Mouse (Mus musculus): Measurements from ENCODE around the gene Galnt10. TPM values are rescaled to one million over a fixed set of nuclear protein-coding genes. Genes with fewer than 3 reads are reported as not detected.

Galnt10 gene
- polyA plus RNA-seq, 1 experiment = 22.4 TPM

GRCm38 (mm10) chr11:57797828-57798227, 152.6 kb downstream of the Galnt10 start:
- peaks cover 7% of the 10 kb centered on the region; the same call in 1 of the 2 replicates for H3K4me1 ChIP-seq (ENCODE audit: control insufficient read depth, insufficient read depth, low read length)
- no peak overlapping the region for H3K27ac ChIP-seq (ENCODE audit: insufficient read depth, low read depth, low read length)
- H3K4me3 ChIP-seq (ENCODE audit: insufficient read depth, low read length) = no peak overlapping the region
- TF ChIP-seq POLR2A (IDR thresholded peaks at IDR 0.05; ENCODE audit: borderline replicate concordance, low read depth, low read length) = no peak
- TF ChIP-seq CTCF (IDR thresholded peaks at IDR 0.05; ENCODE audit: low read depth, low read length) = no peak

- TF ChIP-seq POLR2A (IDR thresholded peaks at IDR 0.05; ENCODE audit: borderline replicate concordance, low read depth, low read length) = no peak
- TF ChIP-seq CTCF (IDR thresholded peaks at IDR 0.05; ENCODE audit: low read depth, low read length) = no peak
- H3K27ac ChIP-seq (ENCODE audit: insufficient read depth, low read depth, low read length) = no peak overlapping the region
- H3K4me1 ChIP-seq (ENCODE audit: control insufficient read depth, insufficient read depth, low read length) = peaks cover 10% of the 10 kb centered on the region; the same call in 1 of the 2 replicates
- H3K4me3 ChIP-seq (ENCODE audit: insufficient read depth, low read length) = no peak overlapping the region
These were observed 154.2 kb downstream of the Galnt10 start for GRCm38 (mm10) chr11:57799456-57799855.

- peak overlapping the region; percentile 64 for H3K4me3 ChIP-seq (ENCODE audit: insufficient read depth, low read length)
- H3K4me1 ChIP-seq (ENCODE audit: control insufficient read depth, insufficient read depth, low read length) = peaks cover 10% of the 10 kb centered on the region; the same call in 1 of the 2 replicates
- TF ChIP-seq CTCF (IDR thresholded peaks at IDR 0.05; ENCODE audit: low read depth, low read length) (no peak), POLR2A (IDR thresholded peaks at IDR 0.05; ENCODE audit: borderline replicate concordance, low read depth, low read length) (no peak)
- no peak overlapping the region for H3K27ac ChIP-seq (ENCODE audit: insufficient read depth, low read depth, low read length)
These were observed 155.2 kb downstream of the Galnt10 start for GRCm38 (mm10) chr11:57800266-57800951.

GRCm38 (mm10) chr11:57800971-57801765, 155.9 kb downstream of the Galnt10 start, which contains the start of gene Sap30l:
TSS of gene Sap30l (plus strand) at chr11:57801637.
- TF ChIP-seq POLR2A (IDR thresholded peaks at IDR 0.05; ENCODE audit: borderline replicate concordance, low read depth, low read length) (no peak), CTCF (IDR thresholded peaks at IDR 0.05; ENCODE audit: low read depth, low read length) (no peak)
- Histone ChIP-seq H3K27ac (ENCODE audit: insufficient read depth, low read depth, low read length) (no peak within 1 kb of the TSS), H3K4me3 (ENCODE audit: insufficient read depth, low read length) (peak within 1 kb of the TSS; percentile 90), H3K4me1 (ENCODE audit: control insufficient read depth, insufficient read depth, low read length) (peaks cover 8% of the 10 kb centered on the region; the same call in 1 of the 2 replicates)

- no peak for TF ChIP-seq CTCF (IDR thresholded peaks at IDR 0.05; ENCODE audit: low read depth, low read length)
- no peak for TF ChIP-seq POLR2A (IDR thresholded peaks at IDR 0.05; ENCODE audit: borderline replicate concordance, low read depth, low read length)
- Histone ChIP-seq H3K4me3 (ENCODE audit: insufficient read depth, low read length) (peak overlapping the region; percentile 90), H3K27ac (ENCODE audit: insufficient read depth, low read depth, low read length) (no peak overlapping the region), H3K4me1 (ENCODE audit: control insufficient read depth, insufficient read depth, low read length) (peaks cover 8% of the 10 kb centered on the region; the same call in 1 of the 2 replicates)
These were observed 156.7 kb downstream of the Galnt10 start for GRCm38 (mm10) chr11:57801766-57802510.

- H3K4me1 ChIP-seq (ENCODE audit: control insufficient read depth, insufficient read depth, low read length) = peaks cover 8% of the 10 kb centered on the region; the same call in 1 of the 2 replicates
- TF ChIP-seq POLR2A (IDR thresholded peaks at IDR 0.05; ENCODE audit: borderline replicate concordance, low read depth, low read length) (no peak), CTCF (IDR thresholded peaks at IDR 0.05; ENCODE audit: low read depth, low read length) (no peak)
- no peak overlapping the region for H3K27ac ChIP-seq (ENCODE audit: insufficient read depth, low read depth, low read length)
- peak overlapping the region; percentile 90 for H3K4me3 ChIP-seq (ENCODE audit: insufficient read depth, low read length)
These were observed 157.2 kb downstream of the Galnt10 start for GRCm38 (mm10) chr11:57802511-57802870.

GRCm38 (mm10) chr11:57805047-57805446, 159.8 kb downstream of the Galnt10 start:
- Histone ChIP-seq H3K4me3 (ENCODE audit: insufficient read depth, low read length) (no peak overlapping the region), H3K4me1 (ENCODE audit: control insufficient read depth, insufficient read depth, low read length) (peaks cover 6% of the 10 kb centered on the region; the same call in 1 of the 2 replicates), H3K27ac (ENCODE audit: insufficient read depth, low read depth, low read length) (no peak overlapping the region)
- TF ChIP-seq POLR2A (IDR thresholded peaks at IDR 0.05; ENCODE audit: borderline replicate concordance, low read depth, low read length) (no peak), CTCF (IDR thresholded peaks at IDR 0.05; ENCODE audit: low read depth, low read length) (no peak)

GRCm38 (mm10) chr11:57809017-57809731, 163.9 kb downstream of the Galnt10 start:
- H3K27ac ChIP-seq (ENCODE audit: insufficient read depth, low read depth, low read length) = no peak overlapping the region
- no peaks in the 10 kb centered on the region for H3K4me1 ChIP-seq (ENCODE audit: control insufficient read depth, insufficient read depth, low read length)
- no peak overlapping the region for H3K4me3 ChIP-seq (ENCODE audit: insufficient read depth, low read length)
- TF ChIP-seq CTCF (IDR thresholded peaks at IDR 0.05; ENCODE audit: low read depth, low read length) (no peak), POLR2A (IDR thresholded peaks at IDR 0.05; ENCODE audit: borderline replicate concordance, low read depth, low read length) (no peak)

- Histone ChIP-seq H3K27ac (ENCODE audit: insufficient read depth, low read depth, low read length) (no peak overlapping the region), H3K4me3 (ENCODE audit: insufficient read depth, low read length) (no peak overlapping the region), H3K4me1 (ENCODE audit: control insufficient read depth, insufficient read depth, low read length) (no peaks in the 10 kb centered on the region)
- TF ChIP-seq POLR2A (IDR thresholded peaks at IDR 0.05; ENCODE audit: borderline replicate concordance, low read depth, low read length) (no peak), CTCF (IDR thresholded peaks at IDR 0.05; ENCODE audit: low read depth, low read length) (no peak)
These were observed 164.5 kb downstream of the Galnt10 start for GRCm38 (mm10) chr11:57809732-57810098.
